Mouse (Mus musculus) testis, adult 2 months (tissue): Measurements from ENCODE around the gene Supt20.

Source experiments
- CTCF ChIP-seq: fragments of 200-500 bp; IDR thresholded peaks from 2 replicates; pipeline ENCODE4 v1.5.1; 2012; ENCODE audit warnings: low read depth, mild to moderate bottlenecking, inconsistent platforms, low read length, moderate library complexity; ENCODE audit not compliant: control insufficient read depth, insufficient read depth, insufficient replicate concordance
- POLR2A ChIP-seq: fragments of 200-500 bp; IDR thresholded peaks from 2 replicates; pipeline ENCODE4 v1.6.1; 2012; ENCODE audit warnings: low read depth, mild to moderate bottlenecking, inconsistent platforms, low read length, moderate library complexity; ENCODE audit not compliant: control insufficient read depth

GRCm38 (mm10) chr3:54760321-54761115, 67.9 kb downstream of the Supt20 start:
- no peak for TF ChIP-seq POLR2A
- TF ChIP-seq CTCF: no peak
